ENCODE assay signal across 8 mouse cellular contexts in genomic region chr17:32634972-32635314, GRCm38 (mm10). TPM values are rescaled to one million over a fixed set of nuclear protein-coding genes. Genes with fewer than 3 reads are reported as not detected.
DNase-seq lines count a peak whose midpoint lies in the region.

No protein-coding gene starts in this region.

- no peaks in the 10 kb centered on the region for H3K36me3 ChIP-seq in megakaryocyte, embryonic 14.5 days (replicated peaks; ENCODE audit: low read length)

- peaks cover 8% of the 10 kb centered on the region for H3K27me3 ChIP-seq in megakaryocyte, embryonic 14.5 days (replicated peaks)

- DNase-seq in WW6 (ENCODE audit: low read depth, low spot score): peak; percentile 87
- peak; percentile 92 for DNase-seq in cerebellum, postnatal 4 days (ENCODE audit: low spot score in 2 of 2)
- peak; percentile 15 to 41 for DNase-seq in gastrocnemius, adult 8-10 months (ENCODE audit: low spot score in 2 of 2)
- DNase-seq in hindlimb bud, embryonic 11.5 days (ENCODE audit: extremely low spot score, low read depth, low spot score): peak; percentile 42
- peak; percentile 41 to 88 for DNase-seq in left cerebral cortex, adult 8-10 months (ENCODE audit: low spot score in 2 of 2)
- DNase-seq in right cerebral cortex, postnatal 10 days (ENCODE audit: low spot score in 2 of 2): peak; percentile 78 to 89
- DNase-seq in urinary bladder, postnatal 25 days (ENCODE audit: low spot score): peak; percentile 88

- peaks cover 4% of the 10 kb centered on the region; the same call in 1 of the 2 replicates for H3K9me3 ChIP-seq in megakaryocyte, embryonic 14.5 days

- H3K4me3 ChIP-seq in megakaryocyte, embryonic 14.5 days (replicated peaks): peak overlapping the region; percentile 81

- H3K4me1 ChIP-seq in megakaryocyte, embryonic 14.5 days: peaks cover 39% of the 10 kb centered on the region

RNA-seq across cellular contexts. Expression of gene Cyp4f37, which starts 13.8 kb away (rescaled TPM):
- total RNA-seq in gastrocnemius, adult 8-10 months (2022): not detected
- total RNA-seq in left cerebral cortex, adult 8-10 months (2022): not detected
- polyA plus RNA-seq in megakaryocyte, embryonic 14.5 days (2012; ENCODE audit: insufficient read depth, low replicate concordance): 0.15 TPM in 1 of 2 replicates, not detected in the other

RNA-seq across cellular contexts. Expression of gene Cyp4f40, which starts 23.8 kb away (rescaled TPM):
- total RNA-seq in gastrocnemius, adult 8-10 months (2022): not detected
- not detected for total RNA-seq in left cerebral cortex, adult 8-10 months (2022)
- polyA plus RNA-seq in megakaryocyte, embryonic 14.5 days (2012; ENCODE audit: insufficient read depth, low replicate concordance): 0.74 and 22.2 TPM in 2 replicates

RNA-seq across cellular contexts. Expression of gene Cyp4f15, which starts 50.5 kb away (rescaled TPM):
- under 1 TPM in 1 of 4 experiments, not detected in 3; 0.13 TPM for total RNA-seq in gastrocnemius, adult 8-10 months (2022)
- total RNA-seq in left cerebral cortex, adult 8-10 months (2022): 10 to 100 TPM; 14.8 to 20.4 (median 18.0) TPM
- polyA plus RNA-seq in megakaryocyte, embryonic 14.5 days (2012; ENCODE audit: insufficient read depth, low replicate concordance): not detected in 2 replicates

Comparison
In these comparisons a context has a peak if more than half of its experiments do, and no peak if none do; other contexts are left out.
1. Peak in every context shown above with its lines: DNase-seq and H3K4me3 ChIP-seq.
2. DNase-seq: peak in every context shown above with its lines; median percentile 92 in cerebellum, postnatal 4 days; 88 in urinary bladder, postnatal 25 days; 87 in WW6; 84 in right cerebral cortex, postnatal 10 days; 64 in left cerebral cortex, adult 8-10 months; 42 in hindlimb bud, embryonic 11.5 days; 28 in gastrocnemius, adult 8-10 months.
3. RNA of gene Cyp4f15, which starts 50.5 kb away (total RNA-seq): 14.8 to 20.4 TPM in left cerebral cortex, adult 8-10 months; 0.13 TPM in gastrocnemius, adult 8-10 months; every median in the first group is over 10 times any median in the second.